In genomic region chr7:3331581-3332223, GRCm38 (mm10) we compare ENCODE assay signal across 8 mouse cellular contexts. TPM values are rescaled to one million over a fixed set of nuclear protein-coding genes. Genes with fewer than 3 reads are reported as not detected.
A peak's percentile ranks its signal among the peaks of the same experiment; 100 is the strongest.
DNase-seq lines count a peak whose midpoint lies in the region; ATAC-seq and TF ChIP-seq lines count a peak whose summit lies in the region.

No protein-coding gene starts in this region.

- peak; percentile 94 for ATAC-seq in forebrain, embryonic 13.5 days
- ATAC-seq in heart, embryonic 15.5 days (replicated peaks; ENCODE audit: insufficient number of reproducible peaks, insufficient read depth, low FRiP score, low read depth): peak; percentile 88
- ATAC-seq in liver, embryonic 11.5 days (replicated peaks; ENCODE audit: low FRiP score): peak; percentile 69

- H3K4me2 ChIP-seq in forebrain, embryonic 13.5 days: peak overlapping the region; percentile 75
- H3K4me2 ChIP-seq in heart, embryonic 15.5 days: peak overlapping the region; percentile 65
- peak overlapping the region; percentile 56 for H3K4me2 ChIP-seq in liver, embryonic 11.5 days

- peak overlapping the region; percentile 93 for H3K27ac ChIP-seq in forebrain, embryonic 13.5 days
- peak overlapping the region; percentile 54 for H3K27ac ChIP-seq in heart, embryonic 15.5 days
- H3K27ac ChIP-seq in liver, embryonic 11.5 days (ENCODE audit: low read depth, low read length): no peak overlapping the region
- H3K27ac ChIP-seq in olfactory bulb, adult 2 months (ENCODE audit: insufficient read depth, low read depth, low read length): peak overlapping the region; percentile 83

- H3K9ac ChIP-seq in forebrain, embryonic 13.5 days: peak overlapping the region; percentile 85
- H3K9ac ChIP-seq in heart, embryonic 15.5 days: peak overlapping the region; percentile 38; the same call in 1 of the 2 replicates
- H3K9ac ChIP-seq in liver, embryonic 11.5 days (ENCODE audit: low read depth, low read length): no peak overlapping the region

- 0 out of 2 replicates have a peak, but pooled peaks cover 9% of the 10 kb centered on the region for H3K27me3 ChIP-seq in forebrain, embryonic 13.5 days
- H3K27me3 ChIP-seq in heart, embryonic 15.5 days: peaks cover 54% of the 10 kb centered on the region
- H3K27me3 ChIP-seq in liver, embryonic 11.5 days (replicated peaks; ENCODE audit: control insufficient read depth, insufficient read depth, low read length): peaks cover 46% of the 10 kb centered on the region

- peak; percentile 34 for DNase-seq in 3T3-L1 (ENCODE audit: low read depth, low spot score)
- DNase-seq in brain, embryonic 18.5 days (ENCODE audit: low read depth, low spot score): peak; percentile 78
- DNase-seq in kidney, postnatal 25 days: peak; percentile 45 to 68
- DNase-seq in liver, embryonic 11.5 days (ENCODE audit: low spot score): peak; percentile 70
- DNase-seq in thymus, postnatal 4 days: peak; percentile 35

- no peak for TF ChIP-seq CTCF in olfactory bulb, adult 2 months (IDR thresholded peaks at IDR 0.05; ENCODE audit: insufficient read depth, low read depth, low read length)

- peak overlapping the region; percentile 77 for H3K4me3 ChIP-seq in forebrain, embryonic 13.5 days
- peak overlapping the region; percentile 57 for H3K4me3 ChIP-seq in heart, embryonic 15.5 days
- H3K4me3 ChIP-seq in liver, embryonic 11.5 days (ENCODE audit: low read depth, low read length): peak overlapping the region; percentile 29
- H3K4me3 ChIP-seq in olfactory bulb, adult 2 months (ENCODE audit: insufficient read depth, low read depth, low read length): peak overlapping the region; percentile 75

- WGBS in forebrain, embryonic 13.5 days: 2% methylated on average over 23 of the region's 27 CpGs
- under 1% methylated on average over 27 of the region's 27 CpGs for WGBS in heart, embryonic 15.5 days
- 3% methylated on average over 27 of the region's 27 CpGs for whole genome bisulfite sequencing in liver, embryonic 11.5 days
- WGBS in olfactory bulb, adult 2 months: under 1% methylated on average over 27 of the region's 27 CpGs

- no peak for TF ChIP-seq POLR2A in olfactory bulb, adult 2 months (IDR thresholded peaks at IDR 0.05; ENCODE audit: insufficient read depth, low read depth, low read length)

- H3K4me1 ChIP-seq in forebrain, embryonic 13.5 days: peaks cover 28% of the 10 kb centered on the region
- H3K4me1 ChIP-seq in heart, embryonic 15.5 days (replicated peaks): peaks cover 18% of the 10 kb centered on the region
- no peaks in the 10 kb centered on the region for H3K4me1 ChIP-seq in liver, embryonic 11.5 days (replicated peaks; ENCODE audit: control insufficient read depth, insufficient read depth, low read length)
- H3K4me1 ChIP-seq in olfactory bulb, adult 2 months (ENCODE audit: control insufficient read depth, insufficient read depth, low read length): peaks cover 19% of the 10 kb centered on the region

- H3K9me3 ChIP-seq in forebrain, embryonic 13.5 days (replicated peaks): no peaks in the 10 kb centered on the region
- H3K9me3 ChIP-seq in heart, embryonic 15.5 days (replicated peaks): no peaks in the 10 kb centered on the region
- H3K9me3 ChIP-seq in liver, embryonic 11.5 days (ENCODE audit: control insufficient read depth, low read length): no peaks in the 10 kb centered on the region

- no peaks in the 10 kb centered on the region for H3K36me3 ChIP-seq in forebrain, embryonic 13.5 days (ENCODE audit: poor library complexity, severe bottlenecking)
- H3K36me3 ChIP-seq in heart, embryonic 15.5 days: no peaks in the 10 kb centered on the region
- H3K36me3 ChIP-seq in liver, embryonic 11.5 days (ENCODE audit: control insufficient read depth, insufficient read depth, low read length): no peaks in the 10 kb centered on the region

RNA-seq across cellular contexts. Expression of gene Cacng7, which starts 1.1 kb away (rescaled TPM):
- 4.6 TPM in 2 replicates for polyA plus RNA-seq in forebrain, embryonic 13.5 days (2015; fragmentation: Nextera tagmentation; extraction: Ambion mirVana)
- polyA plus RNA-seq in heart, embryonic 15.5 days (2015; fragmentation: Nextera tagmentation; extraction: Ambion mirVana): 0.10 and 0.44 TPM in 2 replicates
- polyA plus RNA-seq in liver, embryonic 11.5 days (2014; fragmentation: Nextera tagmentation; extraction: Ambion mirVana): 0.29 and 0.42 TPM in 2 replicates
- polyA plus RNA-seq in olfactory bulb, adult 2 months (2012; ENCODE audit: insufficient read depth, insufficient read length, low replicate concordance, missing spikeins): not detected in 2 replicates

RNA-seq across cellular contexts. Expression of gene Prkcg, which starts 42.7 kb away (rescaled TPM):
- polyA plus RNA-seq in forebrain, embryonic 13.5 days (2015; fragmentation: Nextera tagmentation; extraction: Ambion mirVana): 0.62 and 0.77 TPM in 2 replicates
- 0.25 and 0.30 TPM in 2 replicates for polyA plus RNA-seq in heart, embryonic 15.5 days (2015; fragmentation: Nextera tagmentation; extraction: Ambion mirVana)
- not detected in 2 replicates for polyA plus RNA-seq in liver, embryonic 11.5 days (2014; fragmentation: Nextera tagmentation; extraction: Ambion mirVana)
- not detected in 2 replicates for polyA plus RNA-seq in olfactory bulb, adult 2 months (2012; ENCODE audit: insufficient read depth, insufficient read length, low replicate concordance, missing spikeins)

RNA-seq across cellular contexts. Expression of gene Myadm, which starts 42.8 kb away (rescaled TPM):
- 14.6 and 16.3 TPM in 2 replicates for polyA plus RNA-seq in forebrain, embryonic 13.5 days (2015; fragmentation: Nextera tagmentation; extraction: Ambion mirVana)
- 182 and 204 TPM in 2 replicates for polyA plus RNA-seq in heart, embryonic 15.5 days (2015; fragmentation: Nextera tagmentation; extraction: Ambion mirVana)
- 31.3 and 32.7 TPM in 2 replicates for polyA plus RNA-seq in liver, embryonic 11.5 days (2014; fragmentation: Nextera tagmentation; extraction: Ambion mirVana)
- not detected in 2 replicates for polyA plus RNA-seq in olfactory bulb, adult 2 months (2012; ENCODE audit: insufficient read depth, insufficient read length, low replicate concordance, missing spikeins)

RNA-seq across cellular contexts. Expression of gene Cacng8, which starts 58.8 kb away (rescaled TPM):
- polyA plus RNA-seq in forebrain, embryonic 13.5 days (2015; fragmentation: Nextera tagmentation; extraction: Ambion mirVana): 10.0 and 12.6 TPM in 2 replicates
- 0.61 and 0.83 TPM in 2 replicates for polyA plus RNA-seq in heart, embryonic 15.5 days (2015; fragmentation: Nextera tagmentation; extraction: Ambion mirVana)
- 1.7 and 2.3 TPM in 2 replicates for polyA plus RNA-seq in liver, embryonic 11.5 days (2014; fragmentation: Nextera tagmentation; extraction: Ambion mirVana)
- not detected in 2 replicates for polyA plus RNA-seq in olfactory bulb, adult 2 months (2012; ENCODE audit: insufficient read depth, insufficient read length, low replicate concordance, missing spikeins)
